Mouse (Mus musculus) embryo, embryonic 10 days (tissue): Measurements from ENCODE around the gene Cpne4.
A peak's percentile ranks its signal among the peaks of the same experiment; 100 is the strongest.

ENCODE experiments used
- DNase-seq: peaks from one replicate; pipeline ENCODE4 v3.0.0-alpha.2; 2015; ENCODE audit warnings: low spot score

The Cpne4 gene

DNA sequence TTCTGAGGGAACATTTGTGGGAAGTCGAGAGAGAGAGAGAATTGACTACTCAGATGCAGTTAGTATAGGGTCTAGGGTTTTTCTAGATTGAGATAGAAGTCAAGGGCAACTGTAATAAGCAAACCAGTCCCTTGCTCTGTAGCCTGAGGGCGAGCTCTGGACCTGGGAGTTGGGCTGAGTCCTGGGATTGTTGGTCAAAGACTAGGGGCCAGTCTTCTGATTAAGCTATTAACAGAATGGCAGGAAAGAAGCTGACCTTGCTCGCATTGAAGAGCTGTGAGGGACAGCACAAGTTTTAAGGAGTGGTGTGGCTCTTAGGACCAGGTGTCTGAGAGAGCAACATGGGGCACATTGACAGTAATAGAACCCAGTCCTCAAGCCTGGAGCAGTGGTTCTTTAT, 140.0 kb downstream of the Cpne4 start:
- DNase-seq: no peak

DNA sequence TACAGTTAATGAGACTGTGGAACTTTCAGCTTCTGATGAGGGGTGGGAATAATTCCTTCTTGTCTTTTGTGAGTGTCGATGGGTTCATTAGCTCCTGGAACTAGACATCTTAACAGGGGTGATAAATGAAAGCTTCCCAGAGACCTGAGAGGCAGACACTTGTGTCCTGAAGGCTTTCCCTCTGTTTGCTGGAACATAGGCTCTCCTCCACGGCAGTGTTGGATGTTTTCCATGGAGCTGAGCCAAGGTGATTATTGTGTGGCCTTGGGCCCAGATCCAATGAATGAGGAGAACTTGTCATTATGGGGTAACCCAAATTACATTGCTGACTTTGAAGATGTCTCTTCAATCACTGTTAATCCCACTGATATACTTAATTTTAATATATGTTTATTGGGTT, 146.1 kb downstream of the Cpne4 start:
- no peak for DNase-seq

DNA sequence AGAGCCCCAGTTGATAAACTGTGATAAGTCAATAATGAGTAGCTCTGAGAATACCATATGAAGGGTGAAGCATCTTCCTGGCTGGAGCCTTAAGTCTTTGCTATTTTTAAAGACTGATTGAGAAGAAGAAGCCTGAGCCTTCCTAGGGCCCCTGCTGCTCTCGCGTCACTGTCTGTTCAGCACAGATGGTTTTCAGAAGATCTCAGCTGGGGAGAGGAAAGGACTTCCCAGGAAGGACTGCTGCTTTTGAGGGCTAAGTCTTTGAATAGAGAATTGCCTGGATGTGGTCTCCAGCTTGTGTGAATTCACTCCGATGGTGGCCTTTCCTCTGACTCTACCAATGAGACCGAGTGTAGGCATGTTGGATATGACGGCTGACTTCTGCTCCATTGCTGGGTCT, 163.7 kb downstream of the Cpne4 start:
- no peak for DNase-seq

GRCm38 (mm10) chr9:104725311-104725710, 178.2 kb downstream of the Cpne4 start:
- no peak for DNase-seq

- DNase-seq: no peak
These were observed 195.7 kb downstream of the Cpne4 start for GRCm38 (mm10) chr9:104742661-104743380.

- no peak for DNase-seq
These were observed 208.4 kb downstream of the Cpne4 start for GRCm38 (mm10) chr9:104755519-104755918.

- no peak for DNase-seq
These were observed 212.9 kb downstream of the Cpne4 start for GRCm38 (mm10) chr9:104760031-104760430.

DNA sequence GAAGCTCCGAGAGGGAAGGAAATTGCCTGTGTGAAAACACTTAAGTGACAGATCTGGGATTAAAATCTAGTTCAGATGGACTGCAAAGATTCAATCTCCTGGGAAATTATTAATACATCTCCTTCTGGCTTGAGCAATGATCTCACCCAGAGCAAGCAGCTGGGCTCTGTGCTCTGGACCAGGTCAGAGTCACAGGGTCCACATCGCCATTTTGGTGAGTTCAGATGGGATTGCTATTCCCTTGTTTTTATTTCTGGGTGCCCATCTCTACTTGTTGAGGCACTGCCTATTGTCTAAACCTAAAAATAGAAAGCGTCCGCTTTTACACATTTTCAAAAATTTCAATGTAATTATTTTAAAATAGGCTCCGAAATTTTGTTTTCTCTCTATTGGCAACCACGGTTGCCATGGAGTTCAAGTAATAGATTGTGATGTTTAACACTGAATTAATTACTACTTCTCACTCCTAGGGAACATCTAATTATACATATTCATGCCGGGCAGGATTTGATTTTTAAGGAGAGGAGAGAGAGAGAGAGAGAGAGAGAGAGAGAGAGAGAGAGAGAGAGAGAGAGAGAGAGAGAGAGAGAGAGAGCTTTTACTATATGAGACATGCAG, 229.2 kb downstream of the Cpne4 start:
- no peak for DNase-seq

- no peak for DNase-seq
These were observed 230.0 kb downstream of the Cpne4 start for GRCm38 (mm10) chr9:104777135-104777534.

DNA sequence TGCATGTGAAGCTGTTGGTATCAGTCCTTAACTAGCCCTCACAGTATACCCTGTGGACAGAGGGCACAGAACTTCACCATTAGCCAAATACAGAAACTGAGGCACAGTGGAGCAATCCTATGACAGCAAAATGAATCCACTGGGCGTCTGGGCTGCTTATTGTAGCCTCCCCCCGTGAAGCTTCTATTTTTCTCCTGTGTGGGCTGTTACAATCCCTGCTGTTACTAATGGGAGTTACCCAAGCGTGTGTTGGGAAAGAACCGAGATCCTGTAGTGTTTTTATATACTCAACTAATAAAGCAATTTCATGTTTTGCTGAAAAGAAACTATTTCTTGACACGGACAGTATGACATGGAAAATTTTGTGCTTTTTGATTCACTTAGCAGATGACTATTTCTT, 230.7 kb downstream of the Cpne4 start:
- no peak for DNase-seq

DNA sequence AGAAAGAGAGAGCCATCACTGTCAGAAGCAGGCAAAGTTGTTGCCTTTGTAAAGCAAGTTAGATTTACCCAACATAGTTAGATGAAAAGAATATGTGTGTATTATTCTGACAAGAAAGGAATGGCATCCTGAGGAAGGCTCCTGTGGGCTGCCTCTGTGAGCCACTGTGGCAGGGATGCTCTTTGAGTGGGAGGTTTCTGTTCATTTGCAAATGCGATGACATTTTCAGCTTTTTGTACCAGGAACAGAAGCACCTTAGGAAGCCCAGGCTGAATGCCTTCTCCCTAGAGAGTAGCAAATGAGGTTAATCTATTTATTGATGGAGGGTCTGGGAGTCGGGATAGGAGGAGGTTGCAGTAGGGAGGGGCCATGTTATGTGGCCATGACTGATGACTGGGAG, 249.5 kb downstream of the Cpne4 start:
- peak; percentile 8 for DNase-seq

GRCm38 (mm10) chr9:104804776-104805175, 257.7 kb downstream of the Cpne4 start:
- DNase-seq: no peak

DNA sequence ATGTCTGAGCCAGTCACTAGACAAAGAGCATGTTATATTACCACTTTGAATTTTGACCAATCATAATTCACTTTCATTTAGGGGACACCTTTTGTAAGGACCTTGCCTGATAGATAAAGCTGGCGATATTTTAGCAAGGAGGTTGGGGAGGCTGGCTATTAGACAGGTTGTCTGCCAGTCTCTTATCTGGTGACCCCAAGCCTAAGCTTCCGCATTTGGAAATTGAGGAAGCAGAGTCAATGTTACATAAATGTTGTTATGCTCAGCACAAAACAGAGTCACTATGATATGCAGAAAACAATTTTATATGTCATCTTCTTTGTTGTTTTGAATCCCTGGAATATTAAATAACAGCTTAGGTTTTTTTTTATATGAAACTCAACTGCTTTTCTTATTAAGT, 267.6 kb downstream of the Cpne4 start:
- no peak for DNase-seq

- DNase-seq: no peak
These were observed 281.6 kb downstream of the Cpne4 start for GRCm38 (mm10) chr9:104828646-104829045.

- no peak for DNase-seq
These were observed 286.0 kb downstream of the Cpne4 start for GRCm38 (mm10) chr9:104832934-104833539.

DNA sequence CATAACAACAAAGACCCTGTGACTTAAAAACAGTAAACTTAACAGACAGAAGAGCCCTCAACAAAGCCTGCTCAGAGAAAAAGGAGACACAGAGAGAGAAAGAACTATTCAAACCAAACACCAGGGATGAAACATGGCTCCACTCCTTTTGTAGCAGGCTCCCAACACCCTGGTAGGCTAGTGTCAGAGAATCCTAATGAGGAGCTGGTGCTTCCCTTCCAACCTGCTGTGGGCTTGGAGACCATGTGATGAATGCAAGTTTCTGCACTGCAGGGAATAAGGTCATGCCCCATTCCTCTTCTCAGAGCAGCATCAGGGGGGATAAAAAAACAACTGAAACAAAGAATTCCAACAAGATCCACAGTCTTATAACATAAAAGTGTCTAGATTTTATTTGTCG, 290.8 kb downstream of the Cpne4 start:
- peak; percentile 66 for DNase-seq

DNA sequence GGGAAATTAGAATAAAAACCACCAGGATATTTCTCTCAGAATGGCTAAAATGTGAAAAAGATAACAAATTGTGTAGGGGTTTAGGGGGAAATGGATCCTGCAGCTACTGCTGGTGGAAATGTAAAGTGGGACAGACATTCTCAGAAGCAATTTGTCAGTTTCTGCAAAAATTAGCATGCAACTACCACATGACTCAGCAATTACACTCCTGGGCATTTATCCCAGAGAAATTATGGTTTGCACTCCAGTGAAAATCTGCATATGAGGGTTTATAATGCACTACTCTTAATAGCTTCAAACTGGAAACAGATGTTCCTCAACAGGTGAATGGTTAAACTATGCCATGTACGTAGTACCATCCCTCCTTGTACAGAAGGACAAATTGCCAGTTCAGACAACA, 294.2 kb downstream of the Cpne4 start:
- no peak for DNase-seq

DNA sequence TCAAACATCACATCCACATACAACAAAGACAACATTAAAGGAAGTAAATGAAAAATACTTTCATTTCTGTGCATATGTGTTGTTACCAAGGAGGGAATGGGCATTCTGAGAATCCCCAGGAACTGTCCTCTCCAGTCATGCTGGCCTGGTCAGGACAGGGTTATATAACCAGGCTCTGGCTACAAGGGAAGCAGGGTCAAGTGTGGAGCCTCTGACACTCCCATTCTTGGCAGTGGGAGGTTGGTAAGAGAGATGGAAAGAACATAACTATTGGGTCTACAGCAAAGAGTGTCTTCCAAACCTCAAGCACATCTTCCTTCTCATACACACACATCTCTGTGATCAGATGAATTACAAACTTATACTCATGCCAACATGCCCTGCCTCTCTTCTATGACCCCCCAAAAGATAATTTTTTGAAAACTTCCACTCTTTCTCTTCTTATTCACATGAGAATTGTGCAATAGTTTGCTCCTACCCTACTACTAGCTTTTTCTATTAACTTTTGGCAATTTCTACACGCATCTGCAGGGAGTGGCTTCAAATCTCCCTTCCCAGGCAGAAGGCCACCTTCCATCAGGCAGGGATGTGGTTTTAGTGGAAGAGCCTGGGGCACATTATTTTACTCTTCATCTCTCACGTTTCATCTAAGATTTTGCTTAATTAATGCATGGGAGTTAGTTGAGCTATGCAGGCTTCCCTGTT, 298.3 kb downstream of the Cpne4 start:
- DNase-seq: no peak

GRCm38 (mm10) chr9:104853701-104854100, 306.6 kb downstream of the Cpne4 start:
- no peak for DNase-seq

DNA sequence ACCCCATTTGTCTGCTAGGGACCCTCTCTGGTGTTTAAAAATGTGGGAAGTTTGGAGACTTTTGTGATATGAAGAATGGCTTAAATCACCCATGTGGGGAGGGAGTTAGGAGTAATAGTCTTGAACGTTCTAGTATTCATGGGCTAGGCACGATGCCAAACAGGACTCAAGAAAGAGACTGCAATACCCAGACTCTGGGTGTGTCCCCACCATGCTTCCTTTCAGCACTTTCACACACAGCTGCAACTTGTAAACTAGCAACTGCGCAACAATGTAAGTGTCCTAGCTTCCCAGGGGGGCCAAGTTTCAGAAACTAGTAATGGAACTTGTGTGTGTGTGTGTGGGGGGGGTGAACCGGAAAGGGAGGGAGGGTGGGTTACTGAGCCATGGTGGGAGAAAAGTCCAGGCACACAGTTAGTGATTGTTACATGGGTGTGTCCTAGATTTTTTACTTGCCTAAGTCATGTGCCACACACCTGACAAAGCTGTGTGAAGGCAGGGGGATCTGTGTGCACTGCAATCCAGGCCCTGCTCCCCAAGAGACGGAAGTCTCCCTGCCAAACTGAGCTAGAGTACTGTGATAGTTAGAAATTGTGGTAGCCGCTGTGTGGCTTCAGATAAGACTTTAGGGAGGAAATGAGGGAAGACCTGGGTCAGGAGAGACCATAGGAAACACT, 307.3 kb downstream of the Cpne4 start:
- DNase-seq: no peak

- DNase-seq: no peak
These were observed 318.7 kb downstream of the Cpne4 start for GRCm38 (mm10) chr9:104865830-104866229.

DNA sequence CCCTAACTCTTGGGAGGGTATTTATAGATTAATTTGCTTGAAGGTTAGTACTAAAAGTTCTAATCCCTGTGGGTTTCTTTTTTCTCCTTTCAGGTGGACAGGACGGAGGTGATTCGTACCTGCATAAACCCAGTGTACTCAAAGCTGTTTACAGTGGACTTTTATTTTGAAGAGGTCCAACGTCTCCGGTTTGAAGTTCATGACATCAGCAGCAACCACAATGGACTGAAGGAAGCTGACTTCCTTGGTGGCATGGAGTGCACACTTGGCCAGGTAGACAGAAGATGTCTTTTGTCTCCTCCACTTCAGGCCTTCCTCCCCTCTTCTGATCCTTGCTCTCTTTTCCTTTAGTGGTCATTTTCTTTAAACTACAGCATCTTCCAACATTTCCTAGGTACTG, 325.5 kb downstream of the Cpne4 start:
- no peak for DNase-seq
